Mouse (Mus musculus) layer of hippocampus, postnatal 10 days (tissue): ENCODE measurements around the gene Dlg2. TPM values are rescaled to one million over a fixed set of nuclear protein-coding genes. Genes with fewer than 3 reads are reported as not detected.

Experiments
- DNase-seq, 2 experiments: peaks; one replicate each; pipeline ENCODE4 v3.0.0; 2021; ENCODE audit warnings: low spot score in 2 of 2
- total RNA-seq, 2 experiments: library from RNA; stranded (reverse); gene quantifications; 2 replicates each; pipeline ENCODE4 v1.2.3; 2021

Gene Dlg2
- total RNA-seq, 2 experiments from 2014 or later = 264 to 268 TPM

DNA sequence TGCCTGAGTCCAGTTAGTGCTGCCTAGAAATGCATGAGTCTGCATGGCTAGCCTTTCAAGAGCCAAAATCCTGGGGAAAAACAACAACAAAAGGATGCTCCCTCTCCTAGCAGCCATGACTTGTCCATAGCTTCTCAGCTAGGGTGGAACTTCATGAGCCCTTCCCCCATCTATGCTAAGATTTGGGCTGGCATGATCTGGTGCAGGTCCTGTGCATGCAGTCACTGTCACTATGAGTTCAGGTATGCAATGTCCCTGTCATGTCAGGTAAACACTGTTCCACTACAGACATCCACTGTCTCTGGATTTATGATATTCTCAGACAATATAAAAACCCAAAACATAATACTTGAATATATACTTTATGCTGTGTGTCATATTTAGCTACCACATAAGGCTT, 1563.7 kb downstream of the Dlg2 start:
- DNase-seq = no peak

DNA sequence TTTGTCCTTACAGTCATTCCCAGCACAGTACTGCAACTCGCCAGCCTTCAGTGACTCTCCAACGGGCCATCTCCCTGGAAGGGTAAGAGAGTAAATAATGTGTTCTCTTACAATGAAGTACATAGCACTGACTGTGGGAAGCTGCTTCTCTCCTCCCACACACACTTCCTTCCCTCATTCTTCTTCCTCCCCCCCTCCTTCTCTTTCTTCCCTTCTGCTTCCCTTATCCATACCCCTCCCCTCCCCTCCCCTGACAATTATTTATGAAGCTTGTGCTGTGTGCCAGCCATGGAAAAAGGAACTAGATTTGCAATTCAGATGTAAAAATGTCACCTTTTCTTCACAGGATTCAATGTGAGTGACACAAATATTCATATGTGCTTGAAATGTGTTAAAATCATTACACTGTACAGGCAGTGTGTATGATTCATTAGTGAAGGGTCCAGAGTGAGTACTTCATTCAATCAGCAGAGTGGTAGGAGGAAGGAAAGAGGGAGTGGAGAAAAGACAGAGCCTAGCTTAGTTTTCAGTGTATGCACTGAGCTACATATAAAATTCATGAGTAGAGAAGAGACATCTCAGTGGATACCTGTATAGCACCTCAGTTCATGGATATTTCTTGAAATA, 1564.4 kb downstream of the Dlg2 start:
- no peak for DNase-seq

- DNase-seq = no peak
Observed at GRCm38 (mm10) chr7:92044966-92045365, 1568.5 kb downstream of the Dlg2 start.

DNA sequence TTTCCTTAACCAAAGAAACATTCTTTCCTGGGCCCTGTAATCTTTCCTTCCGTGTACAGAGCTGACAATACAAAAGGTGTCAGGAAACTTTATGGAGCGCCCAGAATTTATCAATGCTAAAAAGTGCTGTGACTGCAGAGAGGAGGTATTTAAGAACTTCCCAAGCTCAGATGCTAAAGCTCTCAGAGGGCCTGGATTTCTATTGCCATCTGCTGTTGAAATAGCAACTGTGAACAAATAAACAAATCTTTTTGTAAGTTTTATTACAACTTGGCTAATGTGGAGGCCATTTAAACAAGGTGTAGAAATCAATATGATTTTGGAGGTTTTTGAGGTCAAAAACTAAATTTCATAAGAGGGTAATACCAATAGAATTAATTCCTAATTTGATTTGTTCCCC, 1570.8 kb downstream of the Dlg2 start:
- no peak for DNase-seq

- DNase-seq = no peak
Observed at GRCm38 (mm10) chr7:92048876-92049275, 1572.4 kb downstream of the Dlg2 start.

DNA sequence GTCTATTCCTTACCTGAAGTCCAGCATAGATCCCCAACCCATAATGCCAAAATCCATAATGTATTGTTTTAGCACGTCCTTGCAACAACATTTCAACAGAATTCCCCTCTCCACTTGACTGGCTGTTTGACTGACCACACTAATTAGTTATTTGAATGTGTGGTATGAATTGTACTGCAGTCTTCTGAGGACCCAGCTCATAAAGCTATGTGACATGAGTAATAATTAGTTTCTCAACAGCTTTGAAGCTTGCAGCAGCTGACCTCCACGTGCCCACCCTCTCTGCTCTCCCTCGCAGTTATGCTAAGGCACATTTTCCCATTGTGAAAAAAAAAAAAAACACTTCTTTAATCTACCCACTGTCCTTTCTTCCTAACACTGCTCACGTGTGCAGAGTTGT, 1590.4 kb downstream of the Dlg2 start:
- no peak for DNase-seq

- DNase-seq = no peak
Observed at GRCm38 (mm10) chr7:92087429-92087828, 1611.0 kb downstream of the Dlg2 start.

DNA sequence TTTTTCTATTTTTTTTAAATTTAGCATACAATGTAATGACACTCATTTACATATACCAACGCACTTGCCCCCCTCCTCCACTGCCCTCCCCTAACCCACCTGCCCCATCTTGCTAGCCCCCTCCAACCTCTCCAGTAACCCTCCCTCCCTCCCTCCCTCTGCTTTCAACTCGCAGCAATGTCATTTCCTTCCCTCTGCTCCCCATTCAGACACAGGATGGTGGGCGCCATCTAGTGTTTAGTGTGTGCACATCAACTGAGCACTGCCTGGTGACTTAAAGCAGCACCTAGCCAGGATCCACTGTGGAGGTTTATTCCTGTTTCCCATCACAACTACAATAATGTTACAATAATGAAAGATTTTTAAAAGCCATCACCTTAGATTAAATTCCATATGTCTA, 1617.4 kb downstream of the Dlg2 start:
- DNase-seq = peak; percentile 71 to 75

DNA sequence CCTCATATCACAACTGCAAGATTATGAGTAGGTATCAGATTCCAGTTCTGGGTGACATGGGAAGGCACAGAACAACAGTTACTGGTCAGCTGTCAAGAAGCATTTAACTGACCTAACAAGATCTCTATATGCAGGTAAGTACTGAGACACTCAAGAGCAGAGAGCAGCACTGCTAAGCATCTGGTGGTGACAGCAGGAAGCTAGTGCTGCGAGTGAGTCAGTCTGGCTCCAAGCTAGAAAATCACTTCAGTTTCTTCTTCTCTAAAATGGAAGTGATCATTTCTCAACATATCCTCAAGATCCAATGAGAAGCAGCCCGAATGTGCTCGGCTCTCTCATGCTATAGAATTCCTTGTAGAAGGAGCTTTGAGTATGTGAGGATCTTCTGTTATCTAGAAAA, 1618.7 kb downstream of the Dlg2 start:
- no peak for DNase-seq

GRCm38 (mm10) chr7:92100847-92101246, 1624.4 kb downstream of the Dlg2 start:
- no peak for DNase-seq

DNA sequence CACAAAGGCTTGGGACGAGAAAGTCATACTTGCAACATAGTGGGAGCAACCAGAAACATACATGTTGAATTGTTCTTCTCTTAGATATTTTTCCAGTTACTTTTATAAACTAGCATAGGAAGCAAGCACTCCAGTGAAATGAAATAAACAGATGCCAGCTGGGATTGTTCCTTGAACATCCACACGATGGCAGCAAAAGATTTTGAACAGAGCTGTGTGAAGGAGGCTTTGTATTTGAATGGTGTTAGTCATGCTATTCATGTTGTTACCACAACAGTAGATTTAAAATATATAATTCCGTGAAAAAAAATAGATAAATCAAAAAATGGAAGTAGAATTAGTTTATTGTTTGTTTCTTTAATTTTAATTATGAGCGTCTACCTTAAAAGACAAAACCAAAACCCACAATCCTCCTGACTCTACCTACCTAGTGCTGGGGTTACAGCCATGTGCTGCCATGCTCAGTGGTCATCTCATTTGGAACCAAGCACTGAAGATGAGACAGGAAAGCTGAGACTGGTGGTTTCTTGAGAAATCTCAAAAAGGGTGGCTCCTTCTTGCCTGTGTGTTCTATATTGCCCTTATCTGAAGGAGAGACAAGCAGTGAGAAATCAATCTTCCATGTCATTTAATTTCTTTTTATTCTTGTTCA, 1626.5 kb downstream of the Dlg2 start:
- DNase-seq = peak; percentile 72 to 77

DNA sequence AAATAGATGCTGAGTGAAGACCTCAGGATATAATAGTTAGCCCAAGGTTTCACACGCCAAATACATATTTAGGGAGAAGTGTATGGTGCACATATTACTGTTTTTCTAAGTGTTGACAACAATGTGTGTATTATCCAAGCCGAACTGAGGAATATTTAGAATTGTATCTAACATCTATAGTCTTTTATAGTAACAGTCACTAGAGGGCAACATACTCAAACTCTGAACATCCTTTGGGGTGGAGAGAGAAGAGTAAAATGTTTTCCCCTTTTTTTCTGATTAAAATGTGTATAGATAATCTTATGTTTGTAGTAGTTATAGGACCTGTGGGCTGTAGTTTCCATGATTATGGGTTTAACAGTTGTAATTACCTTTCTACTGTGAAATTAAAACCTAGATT, 1629.0 kb downstream of the Dlg2 start:
- DNase-seq = no peak

- DNase-seq = no peak
Observed at GRCm38 (mm10) chr7:92105956-92106355, 1629.5 kb downstream of the Dlg2 start.

GRCm38 (mm10) chr7:92113065-92113464, 1636.6 kb downstream of the Dlg2 start:
- DNase-seq = no peak

GRCm38 (mm10) chr7:92115237-92115871, 1638.9 kb downstream of the Dlg2 start:
- DNase-seq = no peak

GRCm38 (mm10) chr7:92123276-92123675, 1646.8 kb downstream of the Dlg2 start:
- no peak for DNase-seq

DNA sequence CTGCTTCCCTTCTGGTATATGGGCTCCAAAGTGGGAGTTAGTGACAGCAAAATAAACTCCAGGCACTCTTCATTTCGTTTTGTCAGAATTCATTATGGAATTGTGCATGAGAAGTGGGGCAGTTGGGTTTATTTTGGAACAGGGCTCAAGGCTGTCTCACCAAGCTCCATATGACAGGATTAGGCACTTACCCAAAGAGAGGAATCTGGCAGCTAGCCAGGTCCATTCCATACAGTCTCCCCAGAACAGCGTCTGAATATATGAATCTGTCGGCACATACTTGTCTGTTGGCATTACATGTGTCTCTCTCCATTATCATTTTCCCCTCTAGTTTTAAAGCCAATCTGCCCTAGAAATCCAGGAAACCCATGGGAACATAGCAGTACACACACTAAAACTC, 1649.4 kb downstream of the Dlg2 start:
- no peak for DNase-seq

DNA sequence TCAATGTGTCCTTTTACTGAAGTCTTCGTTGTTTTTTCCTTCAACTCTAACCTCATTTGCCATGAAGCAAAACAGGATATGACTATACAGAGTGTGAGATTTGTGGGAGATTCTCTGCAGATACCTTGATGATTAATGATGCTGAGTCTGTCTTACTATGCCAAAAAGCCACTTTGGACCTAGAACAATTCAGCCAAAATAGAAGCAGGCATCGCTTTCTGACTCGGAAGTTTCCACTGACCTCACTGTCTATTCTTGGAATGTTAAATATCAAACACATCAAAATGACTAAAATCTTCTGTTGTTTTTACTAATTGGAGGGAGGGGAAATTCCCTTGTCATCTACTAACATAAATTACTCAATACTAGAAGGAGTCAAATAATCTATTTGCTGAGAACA, 1657.8 kb downstream of the Dlg2 start:
- DNase-seq = no peak

DNA sequence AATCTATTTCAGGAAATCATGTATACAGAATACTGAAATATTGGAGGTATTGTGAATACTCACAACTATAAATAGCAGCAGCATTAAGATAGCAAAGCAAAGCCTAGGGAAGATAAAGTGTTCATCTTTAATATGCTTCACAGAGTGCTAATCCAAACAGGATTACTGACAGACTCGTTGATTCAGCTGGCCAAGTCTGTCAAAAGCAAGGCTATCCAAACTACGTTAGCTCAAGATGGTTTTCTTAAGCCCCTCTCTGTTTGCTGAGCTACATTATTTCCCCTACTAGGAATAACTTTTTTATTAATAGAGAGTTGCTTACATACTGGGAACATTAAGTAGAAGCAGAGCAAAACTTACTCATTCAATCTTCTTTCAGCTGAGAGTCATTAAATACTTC, 1659.2 kb downstream of the Dlg2 start:
- DNase-seq = no peak

DNA sequence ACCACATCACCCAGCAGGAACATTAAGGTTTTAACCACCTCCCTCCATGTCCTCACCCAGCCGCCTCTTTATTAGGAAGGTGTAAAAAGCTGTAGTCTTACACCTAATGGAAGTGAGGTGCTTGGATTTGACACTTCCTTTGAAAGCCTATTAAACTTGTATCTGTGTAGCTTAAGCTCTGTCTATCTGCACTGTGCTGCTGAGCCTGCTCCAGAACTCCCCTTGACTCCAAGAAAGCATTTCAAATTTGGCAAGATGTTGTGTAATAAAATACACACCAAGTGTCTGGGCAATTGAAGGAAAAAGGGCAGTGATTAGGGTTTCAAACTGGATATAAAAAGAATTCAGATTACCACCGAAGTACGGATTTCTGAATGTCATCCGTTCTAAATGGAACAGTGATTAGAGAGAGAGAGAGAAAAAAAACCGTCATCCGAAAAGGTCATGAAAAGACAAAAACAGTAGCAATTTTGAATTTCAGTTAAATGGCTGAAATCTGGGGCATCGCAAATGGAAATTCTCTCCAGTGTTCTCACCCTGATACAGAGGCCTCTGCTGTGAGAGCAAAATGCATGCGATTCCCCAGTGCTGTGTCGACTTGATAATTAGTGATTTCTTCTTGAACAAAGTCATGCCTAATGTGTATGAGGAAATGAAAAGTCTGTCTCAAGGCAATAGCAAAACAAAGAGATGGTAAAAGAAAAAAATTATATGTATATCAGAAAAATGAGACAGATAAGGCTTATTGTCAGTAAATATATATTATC, 1663.8 kb downstream of the Dlg2 start:
- DNase-seq = no peak

- no peak for DNase-seq
Observed at GRCm38 (mm10) chr7:92147499-92147898, 1671.0 kb downstream of the Dlg2 start.

DNA sequence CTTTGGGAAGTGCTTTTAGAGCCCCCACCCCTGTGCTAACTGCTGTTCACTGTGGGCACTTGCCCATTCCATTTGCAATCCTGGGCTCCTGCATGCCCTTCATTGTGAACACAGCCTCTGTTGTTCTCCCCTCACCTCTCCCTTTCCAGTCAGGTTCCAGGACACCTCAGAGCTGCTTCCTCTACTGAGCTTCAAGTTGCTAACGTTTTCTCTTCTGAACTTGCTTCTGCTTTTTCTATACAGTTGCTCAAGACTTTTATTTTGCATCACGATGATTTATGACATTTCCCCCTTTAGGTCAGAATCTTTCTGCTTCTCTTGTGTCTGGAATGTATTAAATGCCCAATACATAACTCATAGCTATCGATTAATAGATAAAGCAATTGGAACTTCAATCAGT, 1674.3 kb downstream of the Dlg2 start:
- no peak for DNase-seq
